Mouse (Mus musculus): ENCODE results near the gene Dhx40.

DNA sequence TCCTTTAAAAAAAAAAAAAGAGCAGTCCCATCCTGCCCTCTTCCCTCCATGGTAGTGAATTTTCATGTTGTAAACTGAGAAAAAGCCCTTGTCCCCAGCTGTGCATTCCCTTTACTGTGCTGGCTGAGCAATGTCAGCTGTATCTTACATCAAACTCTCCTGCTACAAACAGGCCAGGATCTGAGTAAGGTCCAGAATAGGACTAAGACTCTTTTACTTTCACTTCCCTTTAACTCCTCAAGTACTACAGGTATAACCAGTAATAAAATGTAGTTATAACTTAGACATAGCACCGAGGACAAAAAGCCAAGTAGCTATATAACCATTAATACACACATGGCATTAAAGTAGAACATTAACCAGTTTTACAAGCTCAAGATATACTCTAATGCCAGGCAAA, 68.6 kb downstream of the Dhx40 start:
- TF ChIP-seq CTCF (IDR thresholded peaks at IDR 0.05; ENCODE audit: borderline replicate concordance, control insufficient read depth, extremely low read depth, insufficient read depth, low read length, poor library complexity) (no peak), POLR2A (IDR thresholded peaks at IDR 0.05; ENCODE audit: control insufficient read depth, extremely low read depth, insufficient read depth, low read length, poor library complexity) (no peak)

Data from thymus, adult 2 months (tissue).